Mouse (Mus musculus) right cerebral cortex, postnatal 14 days (tissue): ENCODE data around the gene Grid1.
A peak's percentile ranks its signal among the peaks of the same experiment; 100 is the strongest.

ENCODE experiments used
- DNase-seq: peaks from one replicate; pipeline ENCODE4 v3.0.0; 2022

The Grid1 gene

DNA sequence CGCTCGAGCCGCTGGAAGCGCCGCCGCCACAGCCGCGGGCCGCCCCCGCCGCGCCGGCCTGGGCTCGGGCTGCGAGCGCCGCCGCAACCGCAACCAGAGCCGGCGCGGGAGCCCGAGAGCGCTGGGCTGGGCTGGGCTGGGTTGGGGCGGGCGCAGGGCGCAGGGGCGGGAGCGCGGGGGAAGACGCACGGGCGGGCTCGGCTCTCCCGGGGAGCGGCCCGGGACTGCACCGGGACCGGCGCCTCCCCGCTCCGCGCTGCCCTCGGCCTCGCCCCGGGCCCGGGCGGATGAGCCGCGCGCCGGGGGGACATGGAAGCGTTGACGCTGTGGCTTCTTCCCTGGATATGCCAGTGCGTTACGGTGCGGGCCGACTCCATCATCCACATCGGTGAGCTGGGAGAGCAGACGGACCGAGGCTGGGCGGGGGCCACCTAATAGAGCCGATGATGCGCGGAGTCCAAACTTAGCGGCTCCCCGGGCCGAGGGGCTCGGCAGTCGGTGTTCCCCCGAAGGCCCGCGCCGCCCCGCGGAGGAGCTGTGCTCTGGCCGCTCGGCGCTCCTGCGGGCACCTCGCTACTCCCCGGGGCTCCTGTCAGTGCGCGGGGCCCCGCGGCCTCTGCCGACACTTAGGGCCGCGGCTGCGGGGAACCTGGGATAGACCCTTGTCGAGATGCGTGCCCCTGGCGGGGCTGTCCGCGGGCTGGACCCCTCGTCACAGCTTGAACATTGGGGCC is at the start of gene Grid1:
TSS of gene Grid1 (plus strand) at position 190 of the 734 bp plus-strand sequence.
- DNase-seq, result peak; percentile 56

DNA sequence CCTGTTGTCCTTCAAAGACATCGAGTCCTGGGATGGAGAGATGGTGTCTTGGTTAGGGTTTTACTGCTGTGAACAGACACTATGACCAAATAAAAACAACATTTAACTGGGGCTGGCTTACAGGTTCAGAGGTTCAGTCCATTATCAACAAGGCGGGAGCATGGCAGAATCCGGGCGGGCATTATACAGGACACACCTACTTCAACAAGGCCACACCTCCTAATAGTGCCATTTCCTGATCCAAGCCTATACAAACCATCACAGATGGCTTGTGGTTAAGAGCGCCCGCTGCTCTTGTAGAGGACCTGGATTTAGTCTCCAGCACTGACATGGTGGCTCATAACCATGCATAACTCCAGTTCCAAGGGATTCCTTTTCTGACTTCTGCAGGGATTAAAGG is 49.4 kb upstream of the Grid1 start:
- DNase-seq, result no peak

DNA sequence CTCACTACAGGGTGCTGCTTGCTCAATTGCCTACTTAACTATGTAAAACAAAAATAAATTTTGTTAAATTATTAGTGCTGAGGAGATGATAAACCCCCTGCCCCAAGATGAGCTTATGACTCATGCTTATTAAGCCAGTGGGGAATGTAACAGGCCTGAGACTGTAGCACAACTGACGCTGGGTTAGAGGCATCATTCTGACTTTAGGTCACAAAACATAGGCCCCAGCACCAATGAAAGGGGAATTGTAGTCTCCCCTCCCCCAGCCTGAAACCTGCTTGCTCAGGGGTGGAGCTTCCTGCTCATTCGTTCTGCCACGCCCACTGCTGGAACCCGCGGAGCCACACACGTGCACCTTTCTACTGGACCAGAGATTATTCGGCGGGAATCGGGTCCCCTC is 48.3 kb upstream of the Grid1 start:
- no peak for DNase-seq

DNA sequence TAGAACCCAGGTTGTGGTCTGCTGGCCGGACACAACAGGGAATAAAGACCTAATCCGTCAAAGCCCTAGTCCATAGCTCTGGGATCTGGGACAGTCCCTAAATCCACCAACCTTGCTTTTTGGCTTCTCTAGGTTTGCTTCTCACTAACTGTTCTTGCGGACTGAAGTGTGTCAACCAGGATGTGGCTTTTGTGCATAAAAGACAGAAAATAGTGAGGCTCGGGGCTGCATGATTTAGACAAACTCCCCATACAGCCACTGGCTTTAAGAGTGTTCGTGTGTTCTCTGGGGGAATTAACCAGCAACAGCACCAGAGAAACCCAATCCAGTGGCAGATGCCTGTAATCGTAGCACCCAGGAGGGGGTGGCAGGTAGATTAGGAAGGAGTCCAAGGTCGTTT is 47.8 kb upstream of the Grid1 start:
- DNase-seq, result no peak

DNA sequence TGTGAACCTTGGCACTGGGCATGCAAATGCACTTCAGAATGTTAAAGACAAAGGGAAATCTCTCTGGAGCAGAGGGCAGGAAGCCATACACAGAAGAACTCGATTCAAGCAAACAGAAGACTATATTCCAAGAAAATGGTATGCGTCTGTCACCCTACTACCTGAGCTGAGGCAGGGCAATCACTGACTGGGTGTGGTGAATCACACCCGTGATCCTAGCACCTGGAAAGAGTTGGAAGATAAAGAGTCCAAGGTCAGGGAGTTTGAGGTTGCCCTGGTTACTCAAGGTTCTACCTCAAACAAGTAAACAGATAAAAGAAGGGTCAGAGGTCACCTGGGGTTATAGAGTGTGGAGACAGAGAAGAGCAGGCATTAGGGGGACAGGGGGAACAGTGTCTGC is 46.2 kb upstream of the Grid1 start:
- DNase-seq, result no peak

DNA sequence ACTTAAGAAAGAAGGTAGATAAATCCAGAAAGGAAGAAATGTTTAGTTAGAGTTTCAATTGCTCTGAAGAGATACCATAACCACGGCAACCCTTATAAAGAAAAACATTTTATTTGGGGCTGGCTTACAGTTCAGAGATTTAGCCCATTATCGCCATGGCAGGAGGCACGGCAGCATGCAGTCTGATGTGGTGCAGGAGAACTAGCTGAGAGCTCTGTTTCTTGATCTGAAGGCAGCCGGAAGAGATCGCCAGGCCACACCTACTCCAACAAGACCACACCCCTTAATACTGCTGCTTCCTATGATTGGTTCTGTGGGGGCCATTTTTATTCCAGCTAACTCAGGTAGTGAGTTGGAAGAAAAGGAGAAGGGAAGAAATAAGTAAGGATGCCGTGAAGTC is 45.7 kb upstream of the Grid1 start:
- no peak for DNase-seq

DNA sequence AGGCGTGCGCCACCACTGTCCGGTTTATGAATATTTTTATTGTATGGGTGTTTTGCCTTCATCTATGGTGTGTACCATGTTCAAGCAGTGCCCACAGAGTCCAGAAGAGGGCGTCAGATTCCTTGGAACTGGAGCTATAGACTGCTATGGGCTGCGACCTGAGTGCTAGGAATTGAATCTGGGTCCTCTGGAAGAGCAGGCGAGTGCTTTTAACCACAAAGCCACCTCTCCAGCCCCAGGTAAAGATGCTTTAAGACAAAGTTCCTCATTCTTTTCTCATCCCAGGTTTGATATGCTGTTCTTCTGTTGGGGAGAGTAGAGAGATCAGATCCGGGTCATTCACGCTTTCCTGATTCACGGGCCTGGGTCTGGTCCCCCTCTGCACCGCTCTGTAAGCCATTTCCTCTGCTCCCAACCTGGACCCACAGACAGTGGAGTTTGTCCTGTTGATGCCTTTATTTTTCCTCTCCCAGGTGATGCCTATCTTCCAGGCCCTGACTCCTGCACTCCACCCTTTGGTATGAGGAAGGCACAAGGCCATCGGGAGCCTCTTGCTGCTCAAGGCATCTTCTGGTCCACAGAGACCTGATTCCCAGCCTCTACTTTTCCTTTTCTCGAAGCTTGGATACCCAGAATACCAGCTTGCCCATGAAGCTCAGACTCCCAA is 43.1 kb upstream of the Grid1 start:
- DNase-seq, result no peak

DNA sequence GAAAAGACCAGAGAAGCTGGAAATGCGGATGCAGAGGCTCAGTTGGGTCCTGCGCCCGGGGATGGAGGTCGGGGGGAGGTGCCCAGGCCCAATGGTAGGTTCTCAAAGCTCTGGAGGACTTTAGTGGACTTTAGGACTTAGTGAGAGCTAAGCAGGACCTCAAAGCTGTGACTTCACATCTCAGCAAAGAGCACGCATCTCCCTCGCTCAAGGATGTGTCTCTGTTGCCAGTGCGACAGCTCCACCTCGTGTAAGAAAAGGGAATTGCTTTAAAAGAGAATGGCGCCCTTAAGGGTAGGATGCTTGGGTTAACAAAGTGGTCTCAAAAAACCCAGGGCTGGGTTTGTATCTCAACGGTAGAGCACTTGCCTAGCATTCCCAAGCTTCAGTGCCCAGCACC is 42.1 kb upstream of the Grid1 start:
- peak; percentile 25 for DNase-seq

DNA sequence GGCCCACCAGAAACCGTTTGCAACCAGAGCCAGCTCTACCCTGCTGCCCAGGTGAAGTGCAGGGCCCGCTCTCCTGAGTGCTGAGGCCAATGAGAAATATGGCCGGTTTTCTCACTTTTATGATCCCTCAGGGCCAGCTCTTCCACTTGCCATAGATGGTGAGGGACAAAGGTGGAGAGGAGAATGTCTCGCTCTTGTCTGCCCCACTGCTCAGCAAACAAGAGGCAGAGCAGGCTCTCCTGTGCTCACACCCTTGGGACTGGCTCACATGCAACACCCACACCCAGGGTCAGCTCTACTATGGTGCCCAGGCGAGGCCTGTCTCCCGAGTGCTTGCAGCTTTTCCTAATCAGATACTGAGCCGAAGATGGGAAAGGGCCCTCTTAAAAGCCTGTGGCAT is 41.1 kb upstream of the Grid1 start:
- DNase-seq, result no peak

DNA sequence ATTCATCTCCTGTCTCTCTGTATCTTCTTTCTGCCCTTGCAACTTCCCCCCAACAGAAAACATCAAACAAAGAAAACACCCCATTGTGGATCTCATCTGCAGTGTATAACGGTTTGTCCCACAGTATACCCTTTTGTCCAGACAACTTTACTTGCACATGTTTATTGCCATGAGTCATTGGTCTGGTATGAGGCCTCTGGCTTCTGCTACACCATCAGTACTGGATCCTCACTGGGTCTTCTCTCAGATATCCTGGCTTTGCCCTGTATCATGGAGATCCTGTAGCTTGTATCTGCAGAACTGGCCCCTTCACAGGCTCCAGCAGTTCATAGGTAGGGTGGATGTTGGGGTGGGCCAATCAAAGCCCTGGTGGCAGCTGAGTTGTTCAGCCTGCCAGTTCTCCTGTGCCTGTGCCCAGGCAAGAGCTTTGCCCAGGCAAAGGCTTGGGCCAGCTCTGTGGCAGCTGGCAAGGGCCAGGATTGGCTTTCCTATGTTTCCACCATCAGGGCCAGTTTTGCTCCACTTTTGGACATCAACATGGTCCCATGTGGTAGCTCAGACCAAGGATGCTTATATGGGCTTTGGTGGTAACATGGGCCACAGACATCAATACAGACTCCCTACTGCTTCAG is 26.4 kb upstream of the Grid1 start:
- no peak for DNase-seq

DNA sequence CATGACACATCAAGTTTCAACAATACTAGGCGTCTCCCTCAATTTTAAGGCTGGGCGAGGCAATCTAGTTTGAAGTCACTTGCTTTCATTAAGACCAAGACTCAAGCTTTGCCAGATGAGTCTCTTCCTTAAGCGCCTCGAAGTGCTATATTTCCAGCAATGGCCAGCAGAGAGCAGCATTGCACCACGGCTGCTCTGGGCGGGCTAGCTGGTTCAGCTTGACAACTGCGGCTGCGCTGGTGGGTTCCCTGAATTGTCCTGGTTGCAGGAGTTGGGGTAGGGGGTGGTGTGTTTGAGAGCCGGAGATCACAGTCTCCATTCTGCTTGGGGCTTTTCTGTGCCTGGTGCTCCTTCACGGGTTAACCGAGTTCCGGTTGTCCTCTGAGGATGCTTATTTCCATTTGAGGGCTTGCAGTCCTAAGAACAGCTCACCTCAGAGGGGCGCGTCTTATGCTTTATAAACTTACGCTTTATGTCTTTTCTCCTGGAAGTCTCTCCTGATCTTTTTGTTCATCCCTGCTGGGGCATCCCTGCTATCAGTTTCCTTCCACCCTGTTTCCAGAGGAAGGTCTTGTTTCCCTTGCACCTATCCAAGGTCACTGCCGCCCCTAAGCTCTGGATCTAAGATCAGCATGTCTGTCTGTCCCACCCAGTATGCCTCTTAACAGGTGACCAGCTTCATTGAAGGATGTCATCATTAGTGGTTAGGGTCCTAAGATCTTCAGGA is 9.0 kb upstream of the Grid1 start:
- DNase-seq, result peak; percentile 86

DNA sequence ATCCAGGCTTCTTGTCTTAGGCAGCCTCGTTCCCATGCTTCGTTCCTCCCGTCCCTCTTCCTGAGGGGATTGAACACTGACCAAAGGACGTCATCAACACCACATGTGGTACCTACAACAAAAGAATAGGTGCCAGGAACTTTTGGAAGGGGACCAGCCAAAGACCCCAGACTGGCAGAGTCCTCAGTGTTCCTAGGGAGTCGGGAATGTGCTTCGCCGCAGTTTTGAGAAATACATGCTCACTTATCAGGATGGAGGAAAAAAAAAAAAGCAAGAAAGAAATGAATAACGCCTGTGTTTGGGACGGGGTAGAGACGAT is 8.5 kb upstream of the Grid1 start:
- DNase-seq, result no peak

DNA sequence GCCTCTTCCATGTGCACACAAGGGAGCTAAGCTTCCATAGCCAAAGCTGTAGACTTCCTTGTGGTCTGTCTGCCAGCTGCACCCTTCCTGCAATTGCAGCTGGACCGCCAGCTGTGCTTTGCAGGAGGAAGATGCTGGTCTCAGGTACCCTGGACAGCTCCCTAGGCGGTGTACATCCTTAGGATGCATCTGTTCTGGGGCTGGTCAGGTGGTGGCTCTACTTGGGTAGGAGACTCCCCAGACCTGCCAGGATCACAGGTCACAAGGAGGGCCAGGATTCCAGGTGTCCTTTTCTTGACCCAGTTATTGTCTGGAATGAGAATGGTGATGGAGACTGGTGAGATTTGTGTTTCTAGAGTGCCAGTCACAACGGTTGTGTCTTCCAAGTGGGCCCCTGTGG is 3.6 kb upstream of the Grid1 start:
- no peak for DNase-seq

DNA sequence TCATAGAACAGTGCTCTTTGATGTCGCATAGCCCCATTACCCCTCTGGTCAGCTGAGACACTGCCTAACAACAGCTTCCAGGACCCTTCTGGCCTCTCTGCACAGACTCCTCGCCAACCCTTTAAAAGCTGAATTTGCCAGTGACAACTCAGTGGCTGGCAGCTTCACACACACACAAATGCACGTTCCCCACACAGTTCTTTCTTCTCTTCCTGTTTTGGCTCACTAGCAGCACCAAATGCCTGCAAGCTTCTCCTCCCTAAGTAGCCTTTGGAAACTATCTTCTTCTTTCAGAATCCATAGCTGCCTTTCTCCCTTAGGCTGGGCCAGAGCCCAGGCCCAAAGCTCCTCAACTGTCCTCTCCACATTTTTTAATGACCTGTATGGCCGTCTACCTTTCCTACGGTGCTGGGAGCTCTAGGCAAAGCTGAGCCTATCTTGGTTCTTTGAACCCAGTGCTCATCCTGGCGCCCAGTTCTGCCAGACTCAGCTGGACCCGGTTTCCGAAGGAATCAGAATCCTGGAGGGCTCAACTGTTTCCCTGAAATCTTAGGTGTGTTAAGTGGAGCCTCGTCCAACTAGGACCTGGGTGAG is 1.4 kb upstream of the Grid1 start:
- DNase-seq, result no peak

DNA sequence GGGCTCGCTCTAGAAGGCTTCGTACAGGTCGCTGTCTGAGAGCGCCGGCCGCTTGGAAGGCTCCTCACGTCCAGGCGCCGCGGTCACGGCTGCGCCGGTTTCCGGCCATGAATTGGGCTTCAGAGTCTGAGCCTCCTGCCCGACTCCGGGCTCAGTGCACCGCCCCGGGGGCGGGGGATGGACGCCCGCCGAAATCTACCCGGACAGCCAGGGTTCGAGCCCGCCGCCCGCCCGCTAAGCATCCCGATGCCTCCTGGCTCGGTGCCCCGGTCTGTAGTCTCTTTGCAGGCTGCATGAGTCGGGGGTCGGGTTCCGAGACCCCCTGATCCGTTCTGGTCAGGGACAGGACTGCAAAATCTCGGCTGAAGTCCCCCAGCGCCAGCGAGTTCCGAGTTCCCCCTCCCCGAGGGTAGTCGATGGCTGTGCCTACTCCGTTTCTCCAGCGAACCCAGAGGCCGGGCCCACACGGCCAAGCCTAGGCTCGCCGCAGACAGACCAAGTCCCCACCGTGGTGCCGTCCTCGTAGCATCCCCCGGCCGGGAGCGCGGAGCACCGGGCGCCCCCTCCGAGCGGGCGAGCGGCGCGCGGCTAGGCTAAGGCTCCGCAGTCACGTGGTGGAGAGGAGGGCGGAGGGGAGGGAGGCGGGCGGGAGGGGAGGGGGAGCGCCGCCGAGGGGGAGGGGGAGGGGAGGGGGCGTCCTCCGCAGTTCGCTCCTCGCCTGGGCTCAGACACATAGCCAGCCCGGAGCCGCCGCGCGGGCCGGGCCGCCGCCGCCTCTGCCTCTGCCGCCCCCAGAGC is 588 bp upstream of the Grid1 start:
- peak; percentile 68 for DNase-seq

DNA sequence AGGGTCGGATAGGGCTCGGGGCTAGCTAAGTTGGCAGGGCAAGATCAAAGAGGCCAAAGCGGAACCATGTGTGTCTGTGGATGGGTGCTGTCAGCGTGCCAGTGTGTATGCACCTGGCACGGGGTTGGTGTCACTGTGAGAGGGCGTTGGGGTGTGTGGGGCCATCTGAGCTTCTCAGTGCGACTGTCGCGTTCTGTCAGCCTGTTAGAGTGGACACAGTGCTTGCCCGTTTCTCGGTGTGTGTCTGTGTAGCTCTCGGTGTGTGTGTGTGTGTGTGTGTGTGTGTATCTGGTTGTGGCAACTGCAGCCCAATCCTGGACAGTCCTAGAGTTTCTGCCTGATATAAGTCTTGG is 721 bp downstream of the Grid1 start:
- peak; percentile 35 for DNase-seq

DNA sequence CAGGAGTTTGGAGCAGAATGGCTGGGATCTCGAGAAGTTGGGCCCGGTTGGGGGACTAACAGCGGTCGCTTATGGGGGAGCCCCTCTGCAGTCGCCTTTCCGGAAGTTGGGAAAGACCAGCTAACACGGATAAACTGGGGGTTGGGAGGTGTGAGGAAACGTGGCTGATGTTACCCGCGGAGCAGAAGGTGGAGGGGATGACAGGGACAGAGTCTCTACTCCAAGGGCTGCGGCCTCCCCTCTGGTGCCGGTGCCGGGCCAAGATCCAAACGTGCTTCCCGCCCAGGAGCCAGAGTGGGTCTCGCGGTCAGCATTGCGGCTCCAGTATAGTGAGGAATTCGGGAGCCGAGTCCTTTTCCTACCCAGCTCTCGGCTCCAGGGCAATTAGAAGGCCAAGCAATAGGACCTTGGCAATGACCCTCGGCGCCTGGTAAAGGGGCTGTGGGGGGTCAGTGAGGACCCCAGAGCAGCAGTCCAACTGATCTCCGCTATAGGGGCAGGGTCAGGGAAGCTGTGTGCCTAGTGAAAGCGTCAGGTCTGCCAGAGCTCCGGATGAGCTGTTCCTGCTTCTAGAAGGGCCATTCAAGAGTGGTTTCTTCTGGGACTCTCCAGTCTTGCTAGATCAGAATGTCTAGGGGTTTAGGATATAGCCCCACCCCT is 1.4 kb downstream of the Grid1 start:
- DNase-seq, result no peak

DNA sequence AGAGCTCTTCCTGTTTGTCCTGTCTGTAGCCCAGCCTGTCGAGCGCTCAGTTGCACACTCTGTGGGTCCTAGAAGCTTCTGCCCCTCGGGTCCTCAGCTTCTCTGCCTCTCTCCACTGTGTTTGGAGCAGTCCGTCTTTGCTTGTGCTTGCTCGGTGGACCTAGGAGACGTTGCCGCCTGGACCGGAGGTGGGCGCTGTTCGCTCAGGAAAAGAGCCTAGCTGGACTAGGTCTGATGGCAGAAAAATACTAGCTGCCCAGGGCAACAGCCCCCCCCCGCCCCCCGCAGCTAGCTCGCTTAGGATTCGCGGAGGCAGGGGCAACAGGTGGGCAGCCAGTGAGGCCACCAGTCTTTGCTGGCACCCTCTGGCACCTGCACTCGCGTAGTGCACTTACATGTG is 3.2 kb downstream of the Grid1 start:
- DNase-seq, result peak; percentile 80

DNA sequence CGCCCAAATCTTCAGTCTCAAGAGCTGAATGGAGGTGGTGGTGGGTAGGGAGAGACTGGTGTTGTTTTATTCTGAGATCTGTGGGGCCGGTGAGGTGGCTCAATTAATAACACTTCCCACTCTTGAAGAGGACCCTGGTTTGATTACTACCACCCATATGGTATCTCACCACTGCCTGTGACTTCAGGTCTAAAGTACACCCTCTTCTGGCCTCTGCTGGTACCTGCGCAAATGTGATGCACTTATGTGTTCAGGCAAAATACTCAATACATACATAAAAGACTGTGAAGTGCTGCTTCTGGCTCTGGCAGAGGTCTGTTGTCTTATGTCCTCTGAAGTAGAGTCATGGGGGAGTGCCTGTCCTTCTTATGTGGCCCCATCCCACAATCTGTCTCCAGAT is 4.3 kb downstream of the Grid1 start:
- no peak for DNase-seq

DNA sequence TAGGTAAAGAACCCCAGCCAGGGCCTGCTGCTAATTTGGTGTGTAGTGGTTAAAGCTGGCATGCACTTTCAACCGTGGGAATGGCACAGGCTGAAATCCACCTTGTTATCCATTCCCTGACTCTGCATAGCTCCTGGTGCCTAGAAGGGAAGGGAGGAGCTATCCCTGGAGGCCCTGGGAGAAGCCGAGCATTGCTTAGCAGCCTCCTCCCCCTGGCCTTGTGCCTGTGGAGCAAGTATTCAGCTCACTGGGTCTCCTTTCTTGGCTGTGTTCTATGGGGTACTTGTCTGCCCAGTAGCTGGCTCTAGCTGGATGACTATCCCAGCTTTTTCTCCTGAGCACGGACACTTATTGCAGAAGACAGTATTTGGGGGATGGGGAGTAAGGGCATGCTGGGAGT is 6.0 kb downstream of the Grid1 start:
- no peak for DNase-seq

DNA sequence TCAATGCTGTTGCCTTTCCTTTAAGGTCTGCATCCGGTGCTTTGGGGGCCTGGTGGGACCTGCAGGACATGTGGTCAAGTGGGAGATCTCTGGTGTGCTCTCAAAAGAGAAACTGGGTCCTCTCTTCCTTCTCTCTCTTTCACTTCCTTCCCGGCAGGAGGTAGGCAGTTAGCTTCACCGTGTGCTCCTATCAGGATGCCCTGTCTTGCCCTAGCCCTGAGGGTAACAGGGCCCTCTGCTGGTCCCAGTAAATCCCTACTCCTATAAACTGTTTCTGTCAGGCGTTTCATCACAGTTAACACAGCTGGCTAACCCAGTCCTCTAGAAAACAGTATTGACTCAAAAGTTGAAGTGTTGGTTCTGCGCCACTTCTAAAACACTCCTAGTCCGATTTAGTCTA is 9.9 kb downstream of the Grid1 start:
- DNase-seq, result no peak

DNA sequence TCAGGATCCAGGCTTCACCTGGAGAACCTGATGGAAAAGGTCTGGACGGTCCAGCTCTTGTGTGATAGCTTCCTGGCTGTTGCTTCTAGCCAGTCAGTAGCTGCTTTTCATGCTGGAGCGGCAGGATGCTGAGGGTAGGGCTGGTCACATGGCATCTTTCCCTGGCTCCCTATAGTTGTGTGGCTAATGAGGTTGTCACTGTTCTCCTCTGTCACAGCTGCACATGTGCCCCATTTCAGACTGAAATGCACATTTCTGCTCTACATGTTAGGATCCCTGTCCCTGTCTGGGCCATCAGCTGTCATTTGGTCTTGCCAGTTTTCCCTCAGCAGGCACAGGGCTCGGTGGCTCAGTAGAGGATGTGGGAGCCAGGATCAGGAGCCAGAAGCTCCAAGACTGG is 17.2 kb downstream of the Grid1 start:
- DNase-seq, result no peak
